Mouse (Mus musculus) limb, embryonic 15.5 days (tissue): ENCODE results near the gene Slc27a5. TPM values are rescaled to one million over a fixed set of nuclear protein-coding genes. Genes with fewer than 3 reads are reported as not detected.

Source experiments
- ATAC-seq: fragments of 200-750 bp; cut with Nextera tagmentation; 2 replicates; pipeline ENCODE4 v1.8.0; 2017; ENCODE audit warnings: low read depth, moderate TSS enrichment; ENCODE audit not compliant: insufficient number of reproducible peaks, low FRiP score, low TSS enrichment
- H3K27ac ChIP-seq: fragments of 300-500 bp; sonication (generic); 2 replicates; pipeline ENCODE4 v1.5.1; 2015; ENCODE audit warnings: moderate library complexity, mild to moderate bottlenecking, inconsistent platforms
- H3K27me3 ChIP-seq: fragments of 300-500 bp; sonication (generic); 2 replicates; pipeline ENCODE4 v1.6.1; 2015; ENCODE audit warnings: inconsistent platforms
- H3K36me3 ChIP-seq: fragments of 300-500 bp; sonication (generic); 2 replicates; pipeline ENCODE4 v1.6.1; 2015; ENCODE audit warnings: inconsistent platforms
- H3K4me1 ChIP-seq: fragments of 300-500 bp; sonication (generic); 2 replicates; pipeline ENCODE4 v1.6.1; 2015; ENCODE audit warnings: inconsistent platforms
- H3K4me2 ChIP-seq: fragments of 300-500 bp; sonication (generic); 2 replicates; pipeline ENCODE4 v1.6.1; 2015; ENCODE audit warnings: mild to moderate bottlenecking, inconsistent platforms
- H3K4me3 ChIP-seq: fragments of 300-500 bp; sonication (generic); 2 replicates; pipeline ENCODE4 v1.5.1; 2015; ENCODE audit warnings: mild to moderate bottlenecking, inconsistent platforms
- H3K9ac ChIP-seq: fragments of 300-500 bp; sonication (generic); 2 replicates; pipeline ENCODE4 v1.6.1; 2015; ENCODE audit warnings: inconsistent platforms
- H3K9me3 ChIP-seq: fragments of 300-500 bp; sonication (generic); 2 replicates; pipeline ENCODE4 v1.6.1; 2016; ENCODE audit warnings: inconsistent platforms
- WGBS: fragments of 180-500 bp; shearing (Covaris S2); methylation state at CpG from one replicate; pipeline ENCODE4 v1.1.7; 2015; 5-methylcytosine and 5-hydroxymethylcytosine counted together
- polyA plus RNA-seq: library from polyadenylated mRNA; unstranded; fragments of >200 nt; fragmentation: Nextera tagmentation; extraction: Ambion mirVana; gene quantifications from 2 replicates; pipeline ENCODE4 v1.2.1, GENCODE M21; 2015

Slc27a5 gene
- polyA plus RNA-seq, 1 experiment from 2014 or later: 0.20 TPM

GRCm38 (mm10) chr7:12977682-12978389 is 20.2 kb downstream of the Slc27a5 start, which contains the start of gene Zfp446:
Gene Zfp446, plus strand, starts transcription at chr7:12977848.
- Histone ChIP-seq H3K4me1 (peaks cover 16% of the 10 kb centered on the region), H3K36me3 (peaks cover 15% of the 10 kb centered on the region), H3K9me3 (no peaks in the 10 kb centered on the region), H3K4me3 (peak within 1 kb of the TSS; percentile 64), H3K4me2 (peak within 1 kb of the TSS; percentile 75), H3K27me3 (no peaks in the 10 kb centered on the region), H3K27ac (peak within 1 kb of the TSS; percentile 98), H3K9ac (peak within 1 kb of the TSS; percentile 63)
- ATAC-seq: peak; percentile 99
- WGBS: under 1% methylated on average over 49 of the region's 49 CpGs

GRCm38 (mm10) chr7:12970906-12971305 is 27.1 kb downstream of the Slc27a5 start:
- Histone ChIP-seq H3K4me2 (no peak overlapping the region), H3K9me3 (no peaks in the 10 kb centered on the region), H3K27ac (no peak overlapping the region), H3K27me3 (no peaks in the 10 kb centered on the region), H3K4me3 (no peak overlapping the region), H3K4me1 (peaks cover 10% of the 10 kb centered on the region), H3K9ac (no peak overlapping the region), H3K36me3 (peaks cover 50% of the 10 kb centered on the region)
- WGBS: 93% methylated on average over 25 of the region's 25 CpGs
- no peak for ATAC-seq

- WGBS: under 1% methylated on average over 28 of the region's 29 CpGs
- Histone ChIP-seq H3K9me3 (no peaks in the 10 kb centered on the region), H3K4me1 (peaks cover 17% of the 10 kb centered on the region), H3K27me3 (no peaks in the 10 kb centered on the region), H3K27ac (peak overlapping the region; percentile 94), H3K4me2 (peak overlapping the region; percentile 84), H3K9ac (peak overlapping the region; percentile 92), H3K36me3 (peaks cover 28% of the 10 kb centered on the region), H3K4me3 (peak overlapping the region; percentile 92)
- peak; percentile 37; the same call in 1 of the 2 replicates for ATAC-seq
Observed at GRCm38 (mm10) chr7:12966104-12966845, 31.7 kb downstream of the Slc27a5 start.

GRCm38 (mm10) chr7:12965678-12966091 is 32.3 kb downstream of the Slc27a5 start, which contains the start of gene Zfp324:
Gene Zfp324, plus strand, starts transcription at chr7:12965838.
- Histone ChIP-seq H3K4me3 (peak within 1 kb of the TSS; percentile 92), H3K9ac (peak within 1 kb of the TSS; percentile 92), H3K27ac (peak within 1 kb of the TSS; percentile 94), H3K4me1 (peaks cover 17% of the 10 kb centered on the region), H3K36me3 (peaks cover 22% of the 10 kb centered on the region), H3K9me3 (no peaks in the 10 kb centered on the region), H3K27me3 (no peaks in the 10 kb centered on the region), H3K4me2 (peak within 1 kb of the TSS; percentile 84)
- 0% methylated on average over 23 of the region's 23 CpGs for WGBS
- ATAC-seq: peak; percentile 87

- Histone ChIP-seq H3K27me3 (no peaks in the 10 kb centered on the region), H3K9ac (peak overlapping the region; percentile 62), H3K4me3 (peak overlapping the region; percentile 54), H3K4me2 (peak overlapping the region; percentile 62), H3K36me3 (no peaks in the 10 kb centered on the region), H3K27ac (peak overlapping the region; percentile 93), H3K9me3 (no peaks in the 10 kb centered on the region), H3K4me1 (peaks cover 8% of the 10 kb centered on the region)
- peak; percentile 75; the same call in 1 of the 2 replicates for ATAC-seq
- 2% methylated on average over 29 of the region's 29 CpGs for WGBS
Observed at GRCm38 (mm10) chr7:12961511-12962141, 36.4 kb downstream of the Slc27a5 start.

- Histone ChIP-seq H3K9ac (no peak overlapping the region), H3K4me2 (no peak overlapping the region), H3K27ac (no peak overlapping the region), H3K4me3 (no peak overlapping the region), H3K27me3 (no peaks in the 10 kb centered on the region), H3K4me1 (no peaks in the 10 kb centered on the region), H3K9me3 (no peaks in the 10 kb centered on the region), H3K36me3 (no peaks in the 10 kb centered on the region)
- no peak for ATAC-seq
- WGBS: 32% methylated on average over 4 of the region's 4 CpGs
Observed at GRCm38 (mm10) chr7:12959718-12960117, 38.3 kb downstream of the Slc27a5 start.

GRCm38 (mm10) chr7:12958948-12959347 is 39.0 kb downstream of the Slc27a5 start:
- Histone ChIP-seq H3K9me3 (no peaks in the 10 kb centered on the region), H3K4me2 (no peak overlapping the region), H3K36me3 (no peaks in the 10 kb centered on the region), H3K4me1 (no peaks in the 10 kb centered on the region), H3K27ac (no peak overlapping the region), H3K27me3 (no peaks in the 10 kb centered on the region), H3K4me3 (no peak overlapping the region), H3K9ac (no peak overlapping the region)
- ATAC-seq: no peak
- 64% methylated on average over 4 of the region's 4 CpGs for WGBS

- no peaks in the 10 kb centered on the region for H3K36me3 ChIP-seq
- H3K9me3 ChIP-seq: no peaks in the 10 kb centered on the region
- H3K4me2 ChIP-seq: no peak overlapping the region
- no peak overlapping the region for H3K27ac ChIP-seq
- H3K4me3 ChIP-seq: no peak overlapping the region
- ATAC-seq: no peak
- no peaks in the 10 kb centered on the region for H3K4me1 ChIP-seq
- no peaks in the 10 kb centered on the region for H3K27me3 ChIP-seq
- H3K9ac ChIP-seq: no peak overlapping the region
- WGBS: 76% methylated on average over 5 of the region's 5 CpGs
Observed at GRCm38 (mm10) chr7:12957511-12957910, 40.5 kb downstream of the Slc27a5 start.

- H3K4me1 ChIP-seq: peaks cover 5% of the 10 kb centered on the region; the same call in 1 of the 2 replicates
- WGBS: 53% methylated on average over 3 of the region's 3 CpGs
- no peak overlapping the region for H3K4me3 ChIP-seq
- no peaks in the 10 kb centered on the region for H3K36me3 ChIP-seq
- H3K4me2 ChIP-seq: no peak overlapping the region
- H3K27ac ChIP-seq: no peak overlapping the region
- ATAC-seq: no peak
- no peaks in the 10 kb centered on the region for H3K27me3 ChIP-seq
- no peaks in the 10 kb centered on the region for H3K9me3 ChIP-seq
- H3K9ac ChIP-seq: no peak overlapping the region
Observed at GRCm38 (mm10) chr7:12954896-12955295, 43.1 kb downstream of the Slc27a5 start.

- 4% methylated on average over 16 of the region's 16 CpGs for WGBS
Observed at GRCm38 (mm10) chr7:12949872-12950229, 48.1 kb downstream of the Slc27a5 start.

GRCm38 (mm10) chr7:12949032-12949871 is 48.7 kb downstream of the Slc27a5 start:
- Histone ChIP-seq H3K36me3 (no peaks in the 10 kb centered on the region), H3K9ac (peak overlapping the region; percentile 31), H3K27ac (peak overlapping the region; percentile 89), H3K4me2 (peak overlapping the region; percentile 79), H3K4me1 (peaks cover 12% of the 10 kb centered on the region), H3K9me3 (no peaks in the 10 kb centered on the region), H3K27me3 (no peaks in the 10 kb centered on the region), H3K4me3 (peak overlapping the region; percentile 43)
- peak; percentile 96 for ATAC-seq
- 8% methylated on average over 35 of the region's 35 CpGs for WGBS

More at GRCm38 (mm10) chr7:12949872-12950229, 48.1 kb downstream of the Slc27a5 start:
- Histone ChIP-seq H3K27me3 (no peaks in the 10 kb centered on the region), H3K4me2 (peak overlapping the region; percentile 79), H3K9me3 (no peaks in the 10 kb centered on the region), H3K36me3 (no peaks in the 10 kb centered on the region), H3K4me3 (peak overlapping the region; percentile 43), H3K9ac (peak overlapping the region; percentile 31), H3K27ac (peak overlapping the region; percentile 85), H3K4me1 (peaks cover 12% of the 10 kb centered on the region)
- no peak for ATAC-seq
